Mouse (Mus musculus): ENCODE measurements at regions not wholly inside any gene's neighbourhood (a gene's known extent, or its start where the extent isn't known, plus 50 kb on each side); places are given as distances from the start of the nearest gene placed in this dataset.

DNA sequence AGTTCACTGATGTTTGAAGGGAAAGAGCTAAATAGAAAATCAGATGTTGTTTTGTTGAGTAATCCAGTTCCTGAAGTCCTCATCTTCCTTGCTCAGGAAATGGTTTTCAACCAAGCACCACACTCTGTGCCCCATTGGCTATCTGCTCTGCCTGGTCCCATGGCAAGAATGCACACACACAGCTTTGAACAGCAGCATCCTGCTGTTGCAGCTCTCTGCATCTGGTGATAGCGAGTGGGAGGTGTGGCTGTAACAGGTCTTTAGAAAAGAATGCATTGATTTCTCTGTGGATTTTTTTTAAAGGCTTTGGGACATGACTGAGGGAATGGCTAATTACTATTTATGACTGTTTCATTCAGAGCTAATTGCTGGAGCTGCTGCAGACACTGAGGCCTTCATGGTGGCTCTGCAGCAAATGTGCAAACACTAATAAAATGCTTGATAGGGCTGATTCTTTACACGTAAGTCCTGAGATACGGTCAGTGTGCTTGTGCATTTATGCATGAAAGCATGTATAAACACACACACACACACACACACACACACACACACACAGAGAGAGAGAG is 459.1 kb upstream of the Nrsn1 start:
- TF ChIP-seq CTCF (conservative IDR thresholded peaks at IDR 0.05; ENCODE audit: low read length) (no peak), NANOG (IDR thresholded peaks at IDR 0.05; ENCODE audit: borderline replicate concordance, low read length) (no peak), POU5F1 (IDR thresholded peaks at IDR 0.05; ENCODE audit: borderline replicate concordance, low read length) (no peak)
